Mouse (Mus musculus) testis, postnatal 14 days (tissue): ENCODE data around the gene Tmem72.

ENCODE experiments used
- DNase-seq: peaks from one replicate; pipeline ENCODE4 v3.0.0; 2021; ENCODE audit warnings: low spot score

The Tmem72 gene

DNA sequence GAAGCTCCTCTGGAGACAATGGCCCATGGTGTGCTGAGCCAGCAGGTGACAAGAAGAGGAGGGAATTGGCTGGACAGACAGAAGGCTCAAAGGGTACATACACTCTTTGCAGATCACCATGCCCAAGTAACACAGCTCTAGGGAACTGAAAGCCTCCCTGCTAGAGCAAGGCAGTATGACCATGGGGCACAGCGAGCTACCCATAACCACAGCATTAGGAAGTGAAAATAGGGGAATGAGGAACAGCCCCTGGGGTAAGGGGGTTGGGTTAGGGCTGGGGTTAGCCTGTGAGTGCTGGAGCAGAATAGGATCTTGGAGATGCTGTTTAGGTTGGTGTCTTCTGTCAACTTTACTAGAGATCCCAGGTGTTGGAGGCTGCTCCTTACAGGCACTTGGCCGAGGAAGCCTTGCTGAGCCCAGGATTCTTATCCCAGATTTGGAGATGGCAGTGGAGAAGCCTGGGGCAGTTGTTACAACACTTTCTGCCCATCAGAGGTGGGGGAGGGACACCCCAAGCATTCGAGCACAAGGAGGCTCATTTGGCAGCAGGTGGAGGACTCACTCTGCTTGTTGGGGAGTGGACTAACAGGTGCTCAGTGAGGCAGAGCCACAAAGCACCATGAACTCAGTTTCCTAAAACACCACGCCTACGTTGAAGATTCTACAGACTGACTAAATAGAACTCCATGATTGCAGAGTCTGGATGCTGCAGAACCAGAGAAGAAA is 37.0 kb downstream of the Tmem72 start:
- no peak for DNase-seq

DNA sequence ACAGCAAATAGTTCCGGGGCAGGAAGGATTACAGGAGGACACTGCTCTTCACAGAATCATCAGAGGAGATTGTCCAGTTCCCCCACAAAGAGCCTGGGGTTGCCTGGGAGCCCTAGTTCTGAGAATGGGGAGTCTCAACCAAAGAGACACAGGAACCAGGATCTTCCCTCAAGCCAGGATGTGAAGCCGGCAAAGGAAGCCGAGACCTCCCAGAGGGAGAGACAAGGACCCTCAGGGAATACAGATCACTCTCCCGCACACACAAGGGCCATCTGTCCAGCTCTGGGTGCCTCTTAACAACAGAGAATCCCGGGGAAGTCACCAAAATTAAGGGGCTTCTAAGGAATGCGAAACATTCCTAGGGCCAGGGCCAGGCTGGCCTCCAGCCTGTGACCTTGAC is 39.4 kb downstream of the Tmem72 start:
- DNase-seq: no peak

DNA sequence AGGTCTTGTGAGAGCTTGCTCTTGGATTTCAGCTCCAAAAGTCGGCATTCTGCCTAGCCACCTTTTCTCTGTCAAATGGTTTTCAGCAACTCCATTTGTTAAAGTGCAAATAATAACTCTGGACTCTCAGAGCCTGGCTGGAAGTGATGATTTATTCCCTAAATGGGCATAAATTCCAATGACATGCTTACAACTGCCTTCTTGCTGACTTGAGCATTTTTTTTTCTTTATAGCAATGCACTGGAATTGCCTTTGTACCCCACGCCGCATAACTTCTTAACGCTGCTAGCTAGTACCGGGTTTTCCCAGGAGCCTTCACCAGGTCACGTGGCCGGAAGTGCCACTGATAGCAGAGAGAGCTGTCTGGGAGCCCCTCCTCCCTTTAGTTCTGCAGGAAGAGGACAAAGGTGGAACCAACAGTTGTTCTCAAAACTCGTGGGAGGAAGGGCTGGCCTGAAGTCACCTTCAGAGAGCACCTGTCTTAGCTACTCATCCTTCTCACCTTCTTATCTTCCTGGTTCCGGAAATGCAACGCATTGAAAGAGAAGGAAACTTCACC is 40.3 kb downstream of the Tmem72 start:
- no peak for DNase-seq

DNA sequence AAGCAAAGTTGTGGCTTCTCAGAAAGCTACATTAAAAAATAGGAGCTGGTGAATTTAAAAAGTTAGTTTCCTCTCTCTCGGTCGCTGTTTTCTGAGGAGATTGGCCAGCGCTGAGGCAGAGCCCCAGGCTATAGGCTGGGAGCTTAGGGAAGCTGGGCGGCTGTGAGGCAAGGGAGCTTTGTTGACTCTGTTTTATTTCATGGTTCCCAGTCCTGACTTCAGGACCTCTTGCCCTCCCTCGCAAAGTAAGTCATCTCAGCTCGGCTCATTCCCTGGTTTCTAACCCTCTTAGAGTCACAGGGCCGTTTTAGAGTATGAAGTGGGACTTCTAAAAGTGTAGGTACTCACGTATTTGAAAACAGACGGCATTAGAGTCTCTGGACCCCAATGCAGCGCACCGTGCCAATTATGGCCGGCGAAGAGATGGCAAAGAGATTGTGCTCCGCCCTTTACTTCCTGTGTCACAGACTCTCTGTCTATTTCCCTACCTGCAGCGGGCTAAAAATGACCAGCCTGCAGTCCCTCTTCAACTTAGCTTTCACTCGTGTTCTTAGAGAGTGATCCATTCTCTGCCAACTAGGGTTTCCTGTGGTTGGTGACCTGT is 42.3 kb downstream of the Tmem72 start:
- no peak for DNase-seq

DNA sequence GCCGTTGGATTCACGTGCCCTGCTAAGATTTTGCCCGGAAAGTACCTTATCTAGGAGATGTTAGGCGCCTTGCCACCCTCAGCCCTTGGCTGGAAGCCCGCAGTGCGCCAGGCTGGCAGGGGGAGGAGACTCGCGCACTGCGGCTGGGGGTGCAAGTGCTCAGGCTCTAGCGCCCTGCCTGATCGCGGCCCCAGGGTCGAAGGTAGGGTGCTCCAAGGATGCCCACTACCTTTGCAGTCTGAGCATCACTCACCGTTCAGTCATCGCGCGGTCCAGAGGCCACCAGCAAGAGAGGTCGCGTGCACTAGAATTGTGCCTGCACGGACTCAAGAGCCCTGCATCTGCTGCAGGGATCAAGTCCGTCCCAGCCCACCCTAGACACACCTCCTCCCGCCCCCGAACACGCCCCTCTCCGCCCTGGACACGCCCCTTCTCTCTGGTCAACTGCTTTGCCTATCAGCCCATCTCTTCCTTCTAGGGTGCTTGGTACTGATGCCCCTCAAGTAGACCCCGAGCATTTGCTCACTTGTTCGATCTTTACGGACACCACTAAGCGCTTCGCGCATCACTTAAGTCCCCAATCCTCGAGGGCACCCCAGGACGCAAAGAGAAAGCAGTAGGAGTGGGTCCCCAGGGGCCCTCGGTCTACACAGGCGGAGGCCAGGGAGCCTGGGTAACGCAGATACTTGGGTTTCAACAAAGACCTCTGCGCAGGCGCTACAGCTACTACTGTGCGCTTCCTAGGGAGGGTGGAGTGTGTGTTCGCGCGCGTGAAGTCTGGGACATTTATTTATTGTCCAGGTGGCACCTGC is 43.0 kb downstream of the Tmem72 start, which contains the start of gene Rassf4:
TSS of gene Rassf4 (minus strand) at position 482 of the 812 bp plus-strand sequence.
- DNase-seq: peak; percentile 79

DNA sequence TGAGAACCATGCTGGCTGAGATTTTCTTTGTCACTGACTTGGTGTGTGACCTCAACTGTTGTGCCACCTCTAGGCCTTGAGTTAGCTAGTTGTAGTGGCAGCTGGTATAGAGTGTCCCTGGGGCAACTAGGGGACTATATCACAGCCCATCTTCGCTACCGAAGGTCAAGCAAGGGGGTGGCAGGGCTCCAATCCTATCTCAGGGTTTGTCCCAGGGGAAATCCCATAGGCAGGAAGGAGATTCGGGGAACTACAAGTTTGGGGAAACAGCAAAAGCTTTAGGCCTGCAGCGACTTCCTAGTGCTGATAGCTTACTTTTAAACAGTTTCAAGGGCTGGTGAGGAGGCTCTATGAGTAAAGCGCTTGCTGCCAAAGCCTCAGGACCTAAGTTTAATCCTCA is 44.4 kb downstream of the Tmem72 start:
- no peak for DNase-seq

- DNase-seq: no peak
Measured at GRCm38 (mm10) chr6:116671768-116672167, 44.9 kb downstream of the Tmem72 start.

GRCm38 (mm10) chr6:116671031-116671430 is 45.7 kb downstream of the Tmem72 start:
- no peak for DNase-seq

DNA sequence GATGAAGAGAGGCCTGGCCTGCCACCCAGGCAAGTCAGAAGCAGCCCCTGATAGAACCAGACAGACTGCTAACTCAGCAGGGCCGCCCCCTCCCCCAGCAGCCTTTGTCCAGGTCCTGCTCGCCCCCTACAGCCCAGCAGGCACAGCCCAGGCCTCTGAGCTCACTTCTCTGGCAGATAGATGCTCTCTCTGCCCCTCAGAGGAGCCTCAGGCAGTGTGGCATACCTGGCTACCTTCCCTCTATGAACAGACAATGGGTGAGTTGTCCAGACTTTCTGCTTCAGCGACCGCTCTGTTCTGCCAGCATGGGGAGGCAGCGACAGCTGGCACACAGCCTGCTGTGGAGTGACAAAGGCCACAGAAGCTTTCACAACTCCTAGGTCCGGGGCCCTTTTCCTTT is 46.6 kb downstream of the Tmem72 start:
- peak; percentile 60 for DNase-seq

GRCm38 (mm10) chr6:116668682-116669470 is 47.8 kb downstream of the Tmem72 start:
- DNase-seq: no peak

DNA sequence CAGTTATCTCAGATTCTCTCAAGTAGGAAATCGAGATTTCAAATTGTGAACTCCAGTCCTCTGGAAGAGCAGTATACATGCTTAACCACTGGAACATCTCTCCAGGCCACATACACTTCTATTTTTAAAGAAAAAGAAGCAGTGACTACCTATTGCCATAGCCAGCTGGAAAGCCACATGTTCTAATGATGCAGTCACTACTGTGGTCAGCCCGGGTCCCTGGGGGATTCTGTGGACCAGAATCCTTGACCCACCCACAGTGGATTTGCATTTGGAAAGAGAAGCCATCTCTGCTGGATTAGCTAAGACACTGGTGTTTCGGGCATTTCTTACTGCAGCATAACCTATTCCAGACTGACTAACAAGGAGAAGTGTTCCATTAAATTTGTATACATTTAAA is 49.3 kb downstream of the Tmem72 start:
- no peak for DNase-seq

GRCm38 (mm10) chr6:116666892-116667291 is 49.8 kb downstream of the Tmem72 start:
- DNase-seq: no peak

DNA sequence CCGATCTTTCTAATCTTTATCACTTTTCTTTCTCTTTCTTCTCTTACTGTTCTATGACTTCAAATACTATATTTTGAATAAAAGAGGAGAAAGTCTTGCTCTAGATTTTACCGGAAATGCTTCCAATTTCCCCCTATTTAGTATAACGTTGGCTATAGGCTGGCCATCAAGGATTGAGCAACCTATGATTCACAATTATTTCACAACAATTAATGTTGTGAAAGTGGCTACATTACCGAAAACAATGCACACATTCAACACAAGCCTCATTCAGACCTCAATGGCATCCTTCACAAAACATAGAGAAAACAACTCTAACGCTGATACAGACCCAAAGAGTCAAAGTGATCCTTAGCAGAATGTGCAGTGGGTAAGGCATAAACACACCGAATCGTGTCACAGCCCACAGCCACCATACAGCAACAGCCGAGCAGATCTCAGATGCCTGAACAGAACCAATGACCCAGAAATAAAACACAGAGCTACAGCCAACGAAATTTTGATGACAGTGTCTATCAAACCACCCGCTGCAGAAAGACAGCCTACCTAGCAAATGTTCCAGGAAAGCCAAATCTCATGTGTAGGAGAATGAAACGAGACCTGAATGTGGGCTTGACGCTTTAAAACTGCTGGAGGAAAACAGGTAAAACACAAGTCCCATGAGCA is 50.5 kb downstream of the Tmem72 start:
- DNase-seq: no peak

- DNase-seq: no peak
Measured at GRCm38 (mm10) chr6:116664830-116665229, 51.9 kb downstream of the Tmem72 start.

GRCm38 (mm10) chr6:116664031-116664430 is 52.7 kb downstream of the Tmem72 start:
- DNase-seq: no peak

GRCm38 (mm10) chr6:116663364-116663763 is 53.3 kb downstream of the Tmem72 start:
- no peak for DNase-seq

DNA sequence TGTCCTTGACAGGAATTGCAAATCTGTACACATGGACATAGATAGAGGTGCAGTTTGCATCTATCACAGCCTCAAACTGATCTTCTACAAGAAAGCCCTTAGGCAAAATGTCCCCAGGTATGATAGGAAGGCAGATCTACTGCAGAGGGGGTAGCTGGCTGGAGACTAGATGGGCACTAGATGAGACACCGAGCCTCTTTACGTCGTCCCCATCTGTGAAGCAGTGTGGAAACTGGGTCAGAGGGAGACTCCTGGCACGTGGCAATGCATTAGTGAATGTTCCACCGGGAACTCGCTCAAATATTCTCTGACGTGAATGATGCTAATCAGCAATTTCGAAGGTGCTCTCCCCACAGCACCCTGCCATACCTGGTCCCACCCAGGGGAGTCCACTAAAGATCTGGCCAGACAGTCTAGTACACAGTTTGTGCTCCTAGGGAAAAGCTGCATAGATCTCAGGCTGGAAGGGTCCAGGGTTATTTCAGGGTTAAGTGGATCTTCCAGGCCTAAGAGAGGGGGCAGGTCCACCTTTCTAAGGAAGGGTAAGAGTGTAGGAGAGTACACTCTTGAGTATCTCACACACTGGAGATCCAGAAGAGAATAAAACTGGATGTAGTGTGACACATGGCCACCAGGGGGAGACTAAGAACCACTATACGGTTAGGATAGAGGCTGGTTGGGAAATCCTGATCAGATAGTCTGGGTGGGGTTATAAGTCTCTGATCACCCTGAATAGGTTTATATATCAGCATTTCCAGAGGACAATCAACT is 62.8 kb downstream of the Tmem72 start:
- no peak for DNase-seq

GRCm38 (mm10) chr6:116653191-116653590 is 63.5 kb downstream of the Tmem72 start:
- no peak for DNase-seq

- DNase-seq: no peak
Measured at GRCm38 (mm10) chr6:116651437-116652118, 65.1 kb downstream of the Tmem72 start.

- no peak for DNase-seq
Measured at GRCm38 (mm10) chr6:116650406-116650805, 66.3 kb downstream of the Tmem72 start, which contains the start of gene Depp1. TSS of gene Depp1 (plus strand) at chr6:116650609.
